10 mouse cellular contexts compared by ENCODE assay signal in genomic region chr15:89474596-89475292, GRCm38 (mm10). TPM values are rescaled to one million over a fixed set of nuclear protein-coding genes. Genes with fewer than 3 reads are reported as not detected.
A peak's percentile ranks its signal among the peaks of the same experiment; 100 is the strongest.
DNase-seq lines count a peak whose midpoint lies in the region; ATAC-seq and TF ChIP-seq lines count a peak whose summit lies in the region.
"Had no signal": no experiment of that assay in that cellular context is flagged by ENCODE, and none has a peak within 500 bp of the region (broad histone marks: within the 10 kb centered on the region; RNA-seq: fewer than 3 reads in every experiment).

No protein-coding gene starts in this region.

- H3K27me3 ChIP-seq in forebrain, embryonic 12.5 days, result peaks cover 16% of the 10 kb centered on the region; the same call in 1 of the 2 replicates
- H3K27me3 ChIP-seq in forebrain, embryonic 16.5 days (replicated peaks; ENCODE audit: control insufficient read depth, insufficient read depth, low read length), result no peaks in the 10 kb centered on the region
- peaks cover 17% of the 10 kb centered on the region for H3K27me3 ChIP-seq in midbrain, embryonic 12.5 days
- H3K27me3 ChIP-seq in midbrain, embryonic 11.5 days (ENCODE audit: control insufficient read depth, insufficient read depth, low read length), result no peaks in the 10 kb centered on the region
- no peaks in the 10 kb centered on the region for H3K27me3 ChIP-seq in hindbrain, embryonic 16.5 days (replicated peaks; ENCODE audit: control insufficient read depth, insufficient read depth, low read length)
- H3K27me3 ChIP-seq in myocyte (ENCODE audit: control insufficient read depth, insufficient read depth, insufficient read length), result no peaks in the 10 kb centered on the region

- H3K36me3 ChIP-seq in forebrain, embryonic 12.5 days (replicated peaks), result no peaks in the 10 kb centered on the region
- H3K36me3 ChIP-seq in forebrain, embryonic 16.5 days (ENCODE audit: control insufficient read depth, insufficient read depth), result no peaks in the 10 kb centered on the region
- no peaks in the 10 kb centered on the region for H3K36me3 ChIP-seq in midbrain, embryonic 12.5 days
- H3K36me3 ChIP-seq in midbrain, embryonic 11.5 days (ENCODE audit: control insufficient read depth, insufficient read depth, low read length), result no peaks in the 10 kb centered on the region
- no peaks in the 10 kb centered on the region for H3K36me3 ChIP-seq in hindbrain, embryonic 16.5 days (ENCODE audit: control insufficient read depth, insufficient read depth, low read length)
- no peaks in the 10 kb centered on the region for H3K36me3 ChIP-seq in myocyte (ENCODE audit: control insufficient read depth, insufficient read depth)

- H3K4me2 ChIP-seq in forebrain, embryonic 12.5 days, result 0 out of 2 replicates have a peak overlapping the region, but pooled peaks have one; percentile 82
- no peak overlapping the region; the same call in 1 of the 2 replicates for H3K4me2 ChIP-seq in forebrain, embryonic 16.5 days (ENCODE audit: low read length)
- H3K4me2 ChIP-seq in midbrain, embryonic 12.5 days (replicated peaks), result peak overlapping the region; percentile 86; the same call in 1 of the 2 replicates
- H3K4me2 ChIP-seq in midbrain, embryonic 11.5 days, result no peak overlapping the region
- H3K4me2 ChIP-seq in hindbrain, embryonic 16.5 days (ENCODE audit: low read length), result peak overlapping the region; percentile 94
- peak overlapping the region; percentile 92 for H3K4me2 ChIP-seq in myocyte (ENCODE audit: low read depth)

- no peak overlapping the region for H3ac ChIP-seq in myocyte (ENCODE audit: control insufficient read depth, insufficient read length)

- no peak for TF ChIP-seq POLR2A in myocyte (IDR thresholded peaks at IDR 0.05; ENCODE audit: insufficient read length, low read depth)

- H3K79me2 ChIP-seq in myocyte (ENCODE audit: control insufficient read depth, insufficient read depth), result no peaks in the 10 kb centered on the region

- peaks cover 13% of the 10 kb centered on the region for H3K4me1 ChIP-seq in forebrain, embryonic 12.5 days
- peaks cover 15% of the 10 kb centered on the region for H3K4me1 ChIP-seq in forebrain, embryonic 16.5 days (replicated peaks; ENCODE audit: control insufficient read depth, insufficient read depth, low read length)
- H3K4me1 ChIP-seq in midbrain, embryonic 12.5 days, result peaks cover 15% of the 10 kb centered on the region
- H3K4me1 ChIP-seq in midbrain, embryonic 11.5 days (ENCODE audit: control insufficient read depth, insufficient read depth, low read length), result peaks cover 5% of the 10 kb centered on the region; the same call in 1 of the 2 replicates
- H3K4me1 ChIP-seq in hindbrain, embryonic 16.5 days (ENCODE audit: control insufficient read depth, insufficient read depth, low read depth, low read length), result peaks cover 18% of the 10 kb centered on the region

- no peak overlapping the region for H3K4me3 ChIP-seq in forebrain, embryonic 12.5 days (replicated peaks)
- H3K4me3 ChIP-seq in forebrain, embryonic 16.5 days (replicated peaks; ENCODE audit: low read length), result no peak overlapping the region
- H3K4me3 ChIP-seq in midbrain, embryonic 12.5 days, result no peak overlapping the region
- H3K4me3 ChIP-seq in midbrain, embryonic 11.5 days (ENCODE audit: low read depth, low read length), result no peak overlapping the region
- peak overlapping the region; percentile 73 for H3K4me3 ChIP-seq in hindbrain, embryonic 16.5 days (ENCODE audit: low read length)
- peak overlapping the region; percentile 46 for H3K4me3 ChIP-seq in myocyte

- H3K9ac ChIP-seq in forebrain, embryonic 12.5 days, result 0 out of 2 replicates have a peak overlapping the region, but pooled peaks have one; percentile 69
- no peak overlapping the region for H3K9ac ChIP-seq in forebrain, embryonic 16.5 days (replicated peaks; ENCODE audit: low read depth, low read length)
- H3K9ac ChIP-seq in midbrain, embryonic 12.5 days (replicated peaks), result no peak overlapping the region; the same call in 1 of the 2 replicates
- H3K9ac ChIP-seq in midbrain, embryonic 11.5 days (ENCODE audit: low read length), result no peak overlapping the region
- H3K9ac ChIP-seq in hindbrain, embryonic 16.5 days (ENCODE audit: low read depth, low read length), result no peak overlapping the region

- DNase-seq in midbrain, embryonic 11.5 days (ENCODE audit: low spot score, missing footprints), result no peak
- no peak for DNase-seq in right cerebral cortex, adult 2 months (ENCODE audit: low spot score in 2 of 2)
- DNase-seq in gastrocnemius, postnatal 25 days, result no peak
- DNase-seq: adrenal gland, postnatal 25 days had no signal

- no peak for ATAC-seq in forebrain, embryonic 12.5 days (ENCODE audit: low FRiP score)
- no peak for ATAC-seq in forebrain, embryonic 16.5 days
- no peak for ATAC-seq in midbrain, embryonic 12.5 days (ENCODE audit: low FRiP score, low read depth)
- ATAC-seq in midbrain, embryonic 11.5 days (ENCODE audit: low FRiP score), result no peak
- no peak for ATAC-seq in hindbrain, embryonic 16.5 days

- WGBS in forebrain, embryonic 12.5 days, result 91% methylated on average over 19 of the region's 19 CpGs
- 93% methylated on average over 19 of the region's 19 CpGs for WGBS in forebrain, embryonic 16.5 days
- 92% methylated on average over 19 of the region's 19 CpGs for WGBS in midbrain, embryonic 12.5 days
- 93% methylated on average over 19 of the region's 19 CpGs for WGBS in midbrain, embryonic 11.5 days
- 93% methylated on average over 19 of the region's 19 CpGs for WGBS in hindbrain, embryonic 16.5 days

- H3K27ac ChIP-seq in forebrain, embryonic 12.5 days, result no peak overlapping the region
- H3K27ac ChIP-seq in forebrain, embryonic 16.5 days (ENCODE audit: low read length), result no peak overlapping the region
- H3K27ac ChIP-seq in midbrain, embryonic 12.5 days (replicated peaks), result no peak overlapping the region
- no peak overlapping the region for H3K27ac ChIP-seq in midbrain, embryonic 11.5 days (ENCODE audit: low read depth, low read length)
- no peak overlapping the region for H3K27ac ChIP-seq in hindbrain, embryonic 16.5 days (ENCODE audit: low read depth, low read length)

- H3K9me3 ChIP-seq in forebrain, embryonic 12.5 days, result no peaks in the 10 kb centered on the region
- no peaks in the 10 kb centered on the region for H3K9me3 ChIP-seq in forebrain, embryonic 16.5 days (ENCODE audit: control insufficient read depth, low read length)
- H3K9me3 ChIP-seq in midbrain, embryonic 12.5 days, result no peaks in the 10 kb centered on the region
- H3K9me3 ChIP-seq in midbrain, embryonic 11.5 days (ENCODE audit: control insufficient read depth, low read length), result no peaks in the 10 kb centered on the region
- no peaks in the 10 kb centered on the region for H3K9me3 ChIP-seq in hindbrain, embryonic 16.5 days (ENCODE audit: control insufficient read depth, low read length)

RNA-seq across cellular contexts. Expression of gene Arsa, which starts 2.5 kb away (rescaled TPM):
- 12.5 and 13.6 TPM in 2 replicates for polyA plus RNA-seq in forebrain, embryonic 12.5 days (2016; fragmentation: Nextera tagmentation; extraction: Ambion mirVana)
- 23.9 and 27.9 TPM in 2 replicates for polyA plus RNA-seq in forebrain, embryonic 16.5 days (2015; fragmentation: Nextera tagmentation; extraction: Ambion mirVana)
- 13.7 and 14.1 TPM in 2 replicates for polyA plus RNA-seq in midbrain, embryonic 12.5 days (2016; fragmentation: Nextera tagmentation; extraction: Ambion mirVana)
- 7.4 and 9.4 TPM in 2 replicates for polyA plus RNA-seq in midbrain, embryonic 11.5 days (2014; fragmentation: Nextera tagmentation; extraction: Ambion mirVana)
- polyA plus RNA-seq in hindbrain, embryonic 16.5 days (2015; fragmentation: Nextera tagmentation; extraction: Ambion mirVana), result 35.4 and 37.3 TPM in 2 replicates
- 33.2 TPM for polyA plus RNA-seq in myocyte (2012; fragmentation: generic; extraction: Trizol)
- 1 to 10 TPM; 4.2 to 4.9 TPM for total RNA-seq in gastrocnemius, postnatal 25 days (2021)

RNA-seq across cellular contexts. Expression of gene Mapk8ip2, which starts 21.0 kb away (rescaled TPM):
- polyA plus RNA-seq in forebrain, embryonic 12.5 days (2016; fragmentation: Nextera tagmentation; extraction: Ambion mirVana), result 44.1 and 51.6 TPM in 2 replicates
- polyA plus RNA-seq in forebrain, embryonic 16.5 days (2015; fragmentation: Nextera tagmentation; extraction: Ambion mirVana), result 74.5 and 81.9 TPM in 2 replicates
- 54.9 and 58.7 TPM in 2 replicates for polyA plus RNA-seq in midbrain, embryonic 12.5 days (2016; fragmentation: Nextera tagmentation; extraction: Ambion mirVana)
- polyA plus RNA-seq in midbrain, embryonic 11.5 days (2014; fragmentation: Nextera tagmentation; extraction: Ambion mirVana), result 23.6 TPM in 2 replicates
- 84.5 and 88.1 TPM in 2 replicates for polyA plus RNA-seq in hindbrain, embryonic 16.5 days (2015; fragmentation: Nextera tagmentation; extraction: Ambion mirVana)
- 0.01 TPM for polyA plus RNA-seq in myocyte (2012; fragmentation: generic; extraction: Trizol)
- under 1 TPM; 0.29 to 0.31 TPM for total RNA-seq in gastrocnemius, postnatal 25 days (2021)

RNA-seq across cellular contexts. Expression of gene Shank3, which starts 24.7 kb away (rescaled TPM):
- 7.9 and 8.8 TPM in 2 replicates for polyA plus RNA-seq in forebrain, embryonic 12.5 days (2016; fragmentation: Nextera tagmentation; extraction: Ambion mirVana)
- polyA plus RNA-seq in forebrain, embryonic 16.5 days (2015; fragmentation: Nextera tagmentation; extraction: Ambion mirVana), result 9.3 and 14.1 TPM in 2 replicates
- polyA plus RNA-seq in midbrain, embryonic 12.5 days (2016; fragmentation: Nextera tagmentation; extraction: Ambion mirVana), result 6.9 and 8.0 TPM in 2 replicates
- polyA plus RNA-seq in midbrain, embryonic 11.5 days (2014; fragmentation: Nextera tagmentation; extraction: Ambion mirVana), result 2.2 TPM in 2 replicates
- polyA plus RNA-seq in hindbrain, embryonic 16.5 days (2015; fragmentation: Nextera tagmentation; extraction: Ambion mirVana), result 7.7 and 8.4 TPM in 2 replicates
- 1.4 TPM for polyA plus RNA-seq in myocyte (2012; fragmentation: generic; extraction: Trizol)
- 10 to 100 TPM; 12.8 to 17.5 TPM for total RNA-seq in gastrocnemius, postnatal 25 days (2021)

RNA-seq across cellular contexts. Expression of gene Chkb, which starts 45.0 kb away (rescaled TPM):
- 58.8 and 62.6 TPM in 2 replicates for polyA plus RNA-seq in forebrain, embryonic 12.5 days (2016; fragmentation: Nextera tagmentation; extraction: Ambion mirVana)
- polyA plus RNA-seq in forebrain, embryonic 16.5 days (2015; fragmentation: Nextera tagmentation; extraction: Ambion mirVana), result 77.7 and 79.3 TPM in 2 replicates
- 67.5 and 68.0 TPM in 2 replicates for polyA plus RNA-seq in midbrain, embryonic 12.5 days (2016; fragmentation: Nextera tagmentation; extraction: Ambion mirVana)
- polyA plus RNA-seq in midbrain, embryonic 11.5 days (2014; fragmentation: Nextera tagmentation; extraction: Ambion mirVana), result 48.3 and 49.6 TPM in 2 replicates
- polyA plus RNA-seq in hindbrain, embryonic 16.5 days (2015; fragmentation: Nextera tagmentation; extraction: Ambion mirVana), result 82.1 and 85.6 TPM in 2 replicates
- 35.6 TPM for polyA plus RNA-seq in myocyte (2012; fragmentation: generic; extraction: Trizol)
- 10 to 100 TPM; 21.4 to 24.2 TPM for total RNA-seq in gastrocnemius, postnatal 25 days (2021)

RNA-seq across cellular contexts. Expression of gene Gm44502, which starts 45.2 kb away (rescaled TPM):
- polyA plus RNA-seq in forebrain, embryonic 12.5 days (2016; fragmentation: Nextera tagmentation; extraction: Ambion mirVana), result 0.27 TPM in 1 of 2 replicates, not detected in the other
- polyA plus RNA-seq in forebrain, embryonic 16.5 days (2015; fragmentation: Nextera tagmentation; extraction: Ambion mirVana), result not detected in 2 replicates
- not detected in 2 replicates for polyA plus RNA-seq in midbrain, embryonic 12.5 days (2016; fragmentation: Nextera tagmentation; extraction: Ambion mirVana)
- not detected in 2 replicates for polyA plus RNA-seq in midbrain, embryonic 11.5 days (2014; fragmentation: Nextera tagmentation; extraction: Ambion mirVana)
- 0.11 TPM in 1 of 2 replicates, not detected in the other for polyA plus RNA-seq in hindbrain, embryonic 16.5 days (2015; fragmentation: Nextera tagmentation; extraction: Ambion mirVana)
- polyA plus RNA-seq in myocyte (2012; fragmentation: generic; extraction: Trizol), result 0.11 TPM
- total RNA-seq in gastrocnemius, postnatal 25 days (2021), result not detected
- total RNA-seq: adrenal gland, postnatal 25 days; left cerebral cortex, postnatal 10 days had no signal

Comparison
In these comparisons a context has a peak if more than half of its experiments do, and no peak if none do; other contexts are left out.
1. H3K4me2 ChIP-seq: peak in forebrain, embryonic 12.5 days (single experiment), midbrain, embryonic 12.5 days (single experiment), hindbrain, embryonic 16.5 days (single experiment) and myocyte (single experiment); none in forebrain, embryonic 16.5 days (single experiment) and midbrain, embryonic 11.5 days (single experiment).
2. H3K4me3 ChIP-seq: peak in hindbrain, embryonic 16.5 days (single experiment) and myocyte (single experiment); none in forebrain, embryonic 12.5 days (single experiment), forebrain, embryonic 16.5 days (single experiment), midbrain, embryonic 12.5 days (single experiment) and midbrain, embryonic 11.5 days (single experiment).
3. RNA of gene Mapk8ip2, which starts 21.0 kb away (polyA plus RNA-seq): 84.5 to 88.1 TPM in hindbrain, embryonic 16.5 days, 74.5 to 81.9 TPM in forebrain, embryonic 16.5 days, 54.9 to 58.7 TPM in midbrain, embryonic 12.5 days, 44.1 to 51.6 TPM in forebrain, embryonic 12.5 days and 23.6 TPM in midbrain, embryonic 11.5 days; 0.01 TPM in myocyte (single experiment); every median in the first group is over 10 times any median in the second.